Mouse (Mus musculus) gonadal fat pad, adult 2 months (tissue): ENCODE data around the gene Cspg4. TPM values are rescaled to one million over a fixed set of nuclear protein-coding genes. Genes with fewer than 3 reads are reported as not detected.
"Not testable (repeated sequence)": the region's sequence is repeated elsewhere in the genome, so short reads cannot be mapped to it uniquely, and the experiment has no call there.

ENCODE experiments used
- DNase-seq: peaks from one replicate; pipeline ENCODE4 v3.0.0-alpha.2; 2012; ENCODE audit warnings: low read depth
- polyA plus RNA-seq: library from polyadenylated mRNA; depleted of rRNA; stranded (reverse); fragments of >200 nt; gene quantifications from 2 replicates; pipeline ENCODE4 v1.2.3, GENCODE M21; 2012; rRNA removed

Gene Cspg4
- polyA plus RNA-seq, 1 experiment = 19.1 TPM

DNA sequence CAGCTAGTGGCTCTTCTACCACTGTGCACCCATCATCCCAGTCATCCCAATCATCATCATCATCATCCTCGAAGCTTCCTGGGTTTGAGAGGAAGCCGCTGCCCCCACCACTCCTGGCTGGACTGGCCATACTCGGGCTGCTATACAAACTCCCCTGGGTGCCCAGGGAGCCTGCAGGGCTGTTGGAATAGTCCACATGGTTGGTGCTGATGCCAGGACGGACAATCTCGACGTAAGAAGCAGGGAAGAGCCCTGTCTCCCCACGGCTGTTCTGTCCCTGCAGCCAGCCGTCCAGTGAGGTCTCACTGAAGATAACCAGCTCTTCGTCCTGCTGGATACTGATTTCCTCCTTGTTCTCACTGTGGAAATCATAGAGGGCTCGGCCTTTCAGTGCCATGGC lies 61.6 kb downstream of the Cspg4 start:
- DNase-seq = no peak

DNA sequence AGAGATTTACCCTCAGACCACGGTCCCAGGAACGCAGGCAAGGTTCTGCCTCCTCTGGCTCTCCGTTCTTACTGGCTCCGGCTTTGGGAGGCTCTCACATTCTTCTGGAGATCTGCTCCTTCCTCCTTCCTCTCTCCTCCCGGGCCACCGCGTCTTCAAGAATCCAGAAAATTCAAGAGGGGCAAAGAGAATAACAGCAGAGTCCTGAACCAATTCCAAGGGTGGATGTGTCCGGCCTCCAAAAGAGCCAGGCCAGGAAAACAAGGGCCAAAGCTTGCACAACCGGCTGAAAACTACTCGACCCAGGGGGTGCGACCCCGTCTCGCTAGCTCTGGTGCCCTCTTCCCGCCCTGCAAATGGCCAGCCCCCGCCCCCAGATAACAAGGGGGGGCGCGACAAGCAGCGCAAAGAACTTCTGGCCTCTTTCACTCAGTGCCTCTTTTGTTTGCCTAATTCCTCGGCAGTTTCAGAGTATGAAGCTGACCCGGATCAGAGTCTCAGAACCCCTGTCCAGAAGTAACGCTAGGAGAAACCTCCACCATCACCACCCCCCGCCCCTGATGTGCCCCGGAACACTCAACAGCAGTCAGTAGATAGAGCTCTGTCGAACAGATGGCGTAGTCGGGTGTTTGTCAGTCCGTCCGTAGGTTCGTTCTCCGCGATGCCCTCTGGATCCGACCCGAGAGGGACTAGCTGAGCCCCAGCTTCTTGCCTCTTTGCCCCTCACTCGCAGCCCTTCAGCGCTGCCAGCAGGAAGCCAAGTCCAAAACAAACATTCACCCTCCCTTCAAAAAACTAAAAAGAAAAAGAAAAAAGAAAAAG lies 62.6 kb downstream of the Cspg4 start:
- no peak for DNase-seq

DNA sequence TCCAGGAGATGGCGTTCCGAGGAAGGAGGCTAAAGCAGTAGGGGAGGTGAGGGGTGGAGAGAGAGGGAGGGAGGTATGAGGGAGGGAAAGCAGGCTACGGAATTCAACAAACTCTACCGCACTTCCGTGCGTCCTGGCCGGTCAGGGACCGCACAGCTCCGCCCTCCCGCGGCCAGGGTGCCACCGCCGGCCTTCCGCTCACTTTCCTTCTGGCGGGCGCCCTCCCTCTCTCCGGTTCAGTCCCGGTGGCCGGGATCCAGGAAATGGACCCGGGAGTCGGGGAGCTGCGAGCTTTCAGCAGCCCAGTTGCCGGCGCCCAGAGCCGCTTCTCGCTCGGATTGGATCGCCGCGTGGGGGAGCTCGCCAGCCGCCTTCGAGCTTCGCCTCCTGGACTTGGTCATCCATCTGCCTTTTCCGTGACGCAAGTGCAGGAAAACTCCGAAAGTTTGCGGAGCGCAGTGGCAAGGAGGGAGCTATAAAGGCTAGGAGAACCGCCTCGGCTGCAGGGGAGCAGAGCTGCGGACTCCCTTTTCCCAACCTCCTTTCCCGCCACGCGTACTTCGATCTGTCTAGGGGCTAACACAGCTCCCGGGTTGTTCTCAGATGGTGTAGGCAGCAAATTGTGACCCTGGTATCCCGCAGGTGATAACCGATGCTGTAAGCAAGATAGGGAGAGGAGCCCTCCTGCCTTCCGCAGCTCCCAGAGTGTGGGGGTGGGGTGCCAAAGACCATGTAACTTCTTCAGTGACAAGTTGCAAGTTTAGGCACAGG lies 63.4 kb downstream of the Cspg4 start, which contains the start of gene Snx33:
TSS of gene Snx33 (minus strand) at position 331 of the 771 bp plus-strand sequence.
- no peak for DNase-seq

DNA sequence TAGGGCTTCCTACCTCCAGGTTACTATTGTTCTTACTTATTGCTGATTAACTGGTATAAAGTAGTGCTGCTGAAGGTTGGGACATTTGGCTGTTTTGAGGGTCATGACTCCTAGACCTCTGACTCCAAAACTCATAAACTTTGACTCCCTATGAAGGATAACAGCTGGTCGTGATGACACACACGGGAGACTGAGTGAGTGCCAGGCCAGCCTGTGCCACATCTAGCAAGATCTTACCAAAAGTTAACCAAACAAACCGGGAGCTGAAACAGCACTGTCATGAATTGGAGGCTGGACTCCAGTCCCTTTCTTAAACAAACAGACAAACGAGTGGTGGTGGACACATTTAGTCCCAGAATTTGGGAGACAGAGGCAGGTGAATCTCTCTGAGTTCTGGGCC lies 64.7 kb downstream of the Cspg4 start:
- no peak for DNase-seq

DNA sequence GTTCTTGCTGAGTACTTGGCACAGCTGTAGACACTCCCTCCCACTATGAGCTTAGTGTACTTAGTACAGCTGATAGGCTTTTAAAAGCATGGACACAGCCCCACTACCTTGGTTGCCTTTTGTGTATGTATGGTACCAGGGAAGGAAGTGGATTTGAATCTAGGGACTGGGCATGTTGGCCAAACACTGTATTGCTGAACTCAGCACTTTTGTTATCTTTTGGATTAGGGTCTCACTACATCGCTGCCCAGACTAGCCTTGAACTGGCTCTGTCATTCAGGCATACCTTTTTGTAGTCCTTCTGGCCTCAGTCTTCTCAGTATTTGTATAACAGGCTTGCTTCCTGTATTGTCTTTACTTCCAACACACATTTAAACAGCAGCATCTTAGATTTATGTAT lies 65.7 kb downstream of the Cspg4 start:
- DNase-seq = no peak

GRCm38 (mm10) chr9:56936861-56937222 lies 72.0 kb downstream of the Cspg4 start:
- DNase-seq = no peak

DNA sequence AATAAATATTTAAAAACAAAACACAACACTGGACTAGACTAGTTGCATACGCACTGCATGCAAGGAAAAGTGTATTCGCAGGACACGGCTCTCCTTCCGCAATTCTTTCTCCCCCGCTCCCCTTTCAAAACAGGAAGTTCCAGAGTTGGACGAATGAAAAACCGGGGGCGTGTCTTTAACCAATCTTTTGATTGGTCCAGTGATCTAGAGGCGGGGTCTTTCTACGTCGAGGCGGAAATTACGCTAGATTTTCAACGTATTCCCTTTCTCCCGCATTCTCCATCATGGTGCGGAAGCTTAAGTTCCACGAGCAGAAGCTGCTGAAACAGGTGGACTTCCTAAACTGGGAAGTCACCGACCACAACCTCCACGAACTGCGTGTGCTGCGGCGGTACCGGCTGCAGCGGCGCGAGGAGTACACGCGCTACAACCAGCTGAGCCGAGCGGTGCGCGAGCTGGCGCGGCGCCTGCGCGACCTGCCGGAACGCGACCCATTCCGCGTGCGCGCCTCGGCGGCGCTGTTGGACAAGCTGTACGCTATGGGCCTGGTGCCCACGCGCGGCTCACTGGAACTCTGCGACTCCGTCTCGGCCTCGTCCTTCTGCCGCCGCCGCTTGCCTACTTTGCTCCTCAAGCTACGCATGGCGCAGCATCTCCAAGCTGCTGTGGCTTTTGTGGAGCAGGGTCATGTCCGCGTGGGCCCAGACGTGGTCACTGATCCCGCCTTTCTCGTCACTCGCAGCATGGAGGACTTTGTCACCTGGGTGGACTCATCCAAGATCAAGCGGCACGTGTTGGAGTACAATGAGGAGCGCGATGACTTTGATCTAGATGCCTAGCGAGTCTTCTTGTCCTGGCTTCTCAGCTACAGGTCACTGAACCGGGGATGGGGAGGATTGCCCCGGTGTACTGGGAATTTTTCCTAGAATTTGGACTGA lies 72.7 kb downstream of the Cspg4 start, which contains the start of gene Imp3:
TSS of gene Imp3 (plus strand) at position 253 of the 938 bp plus-strand sequence.
- peak; percentile 88 for DNase-seq

DNA sequence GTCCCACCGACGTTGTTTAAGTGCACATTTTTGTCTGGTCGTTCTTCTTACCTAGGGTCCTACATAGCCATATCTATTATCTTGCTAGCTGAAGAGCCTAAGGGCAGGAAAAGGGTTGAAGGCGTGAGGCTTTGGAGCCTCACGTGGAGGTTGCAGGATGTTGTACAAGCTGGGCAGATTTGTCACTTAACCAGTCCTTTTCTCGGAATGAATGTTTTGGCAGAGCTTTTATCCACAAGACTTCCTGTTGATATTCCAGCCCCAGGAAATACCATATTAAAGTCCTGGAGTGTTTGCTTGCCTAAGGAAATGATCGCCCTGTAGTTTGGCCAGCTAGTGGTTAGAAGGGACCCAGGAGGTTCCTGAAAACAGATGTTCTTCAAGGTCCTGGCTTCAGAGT lies 73.5 kb downstream of the Cspg4 start:
- no peak for DNase-seq

GRCm38 (mm10) chr9:56947481-56947880 lies 82.6 kb downstream of the Cspg4 start:
- DNase-seq = not testable (repeated sequence)

DNA sequence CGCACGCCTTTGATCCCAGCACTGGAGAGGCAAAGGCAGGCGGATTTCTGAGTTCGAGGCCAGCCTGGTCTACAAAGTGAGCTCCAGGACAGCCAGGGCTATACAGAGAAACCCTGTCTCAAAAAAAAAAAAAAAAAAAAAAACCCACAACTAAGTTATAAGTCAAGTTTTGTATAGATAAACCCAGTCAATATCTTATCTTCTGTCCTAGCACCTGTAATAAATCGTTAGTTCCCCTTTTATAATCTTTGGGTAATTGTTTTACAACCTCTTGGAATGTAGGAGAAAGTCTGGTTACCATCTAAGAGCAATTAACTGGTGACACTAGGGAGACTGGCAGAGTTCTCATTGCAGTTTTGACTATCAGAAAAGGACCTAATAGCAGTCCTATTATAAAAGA lies 83.9 kb downstream of the Cspg4 start:
- not testable (repeated sequence) for DNase-seq

Other genes with a start within 250 kb of the Cspg4 start
- 153 and 268 TPM in 2 replicates for gene Lingo1, start 68.6 kb upstream of the Cspg4 start, polyA plus RNA-seq
- 10.4 and 22.7 TPM in 2 replicates for gene Odf3l1, start 354 bp upstream of the Cspg4 start, polyA plus RNA-seq
- gene Snx33, start 63.3 kb downstream of the Cspg4 start, polyA plus RNA-seq = 14.4 and 17.4 TPM in 2 replicates
- 160 and 184 TPM in 2 replicates for gene Imp3, start 72.4 kb downstream of the Cspg4 start, polyA plus RNA-seq
- gene Snupn, start 85.8 kb downstream of the Cspg4 start, polyA plus RNA-seq = 5.3 and 8.5 TPM in 2 replicates
- 29.9 and 33.6 TPM in 2 replicates for gene Ptpn9, start 129.9 kb downstream of the Cspg4 start, polyA plus RNA-seq
- 65.9 and 79.2 TPM in 2 replicates for gene Sin3a, start 207.0 kb downstream of the Cspg4 start, polyA plus RNA-seq